Mouse (Mus musculus): Measurements from ENCODE around the gene Selenom. TPM values are rescaled to one million over a fixed set of nuclear protein-coding genes. Genes with fewer than 3 reads are reported as not detected.

Gene Selenom
- total RNA-seq, 2 experiments from 2014 or later, result 204 to 221 TPM

DNA sequence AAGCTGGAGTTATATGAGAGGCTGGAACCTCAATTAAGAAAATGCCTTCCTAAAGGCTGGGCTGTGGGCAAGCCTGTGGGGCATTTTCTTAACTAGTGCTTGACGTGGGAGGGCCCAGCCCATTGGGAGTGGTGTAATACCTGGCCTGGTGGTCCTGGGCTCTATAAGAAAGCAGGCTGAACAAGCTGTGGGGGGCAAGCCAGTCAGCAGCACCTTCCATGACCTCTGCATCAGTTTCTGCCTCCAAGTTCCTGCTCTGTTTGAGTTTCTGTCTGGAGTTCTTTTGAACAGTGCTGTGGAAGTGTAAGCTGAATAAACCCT is 31.7 kb downstream of the Selenom start:
- DNase-seq (ENCODE audit: extremely low spot score in 1 of 2, low spot score in 1 of 2), result no peak

DNA sequence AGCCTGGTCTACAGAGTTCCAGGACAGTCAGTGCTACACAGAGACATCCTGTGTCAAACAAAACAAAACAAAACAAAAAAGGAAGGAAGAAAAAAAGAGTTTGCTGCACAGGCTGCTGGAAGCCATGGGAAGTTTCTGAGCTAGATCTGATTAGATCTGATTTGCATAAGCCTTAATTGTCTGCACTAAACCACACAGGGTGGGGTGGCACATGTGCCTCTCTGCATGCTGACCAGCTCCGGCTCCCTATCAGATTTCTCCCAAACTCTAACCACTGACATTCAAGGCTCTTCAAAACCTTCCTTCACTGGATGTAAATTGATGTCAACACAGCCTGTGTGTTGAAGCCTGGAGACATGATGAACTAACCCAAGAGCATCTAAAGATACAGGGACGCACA is 32.6 kb downstream of the Selenom start:
- no peak for DNase-seq (ENCODE audit: extremely low spot score in 1 of 2, low spot score in 1 of 2)

DNA sequence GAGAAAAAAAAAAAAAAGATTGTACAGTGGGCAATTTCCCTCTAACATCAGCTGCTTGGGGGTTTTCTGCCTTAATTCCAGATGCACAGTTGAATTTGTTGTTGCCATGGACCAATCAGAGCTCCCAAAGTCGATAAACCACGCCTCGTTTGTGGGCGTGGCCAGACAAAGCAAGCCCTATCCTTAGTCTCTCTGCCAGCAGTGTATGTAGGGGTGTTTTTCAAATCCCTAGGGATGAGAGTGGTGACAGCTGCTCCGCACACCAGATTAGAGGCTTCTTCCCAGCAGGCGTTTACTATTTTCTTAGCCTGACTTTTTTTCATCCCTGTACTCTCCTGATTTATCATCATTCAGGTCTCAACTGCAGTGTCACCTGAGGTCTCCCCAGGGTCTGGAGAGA is 33.5 kb downstream of the Selenom start:
- no peak for DNase-seq (ENCODE audit: extremely low spot score in 1 of 2, low spot score in 1 of 2)

DNA sequence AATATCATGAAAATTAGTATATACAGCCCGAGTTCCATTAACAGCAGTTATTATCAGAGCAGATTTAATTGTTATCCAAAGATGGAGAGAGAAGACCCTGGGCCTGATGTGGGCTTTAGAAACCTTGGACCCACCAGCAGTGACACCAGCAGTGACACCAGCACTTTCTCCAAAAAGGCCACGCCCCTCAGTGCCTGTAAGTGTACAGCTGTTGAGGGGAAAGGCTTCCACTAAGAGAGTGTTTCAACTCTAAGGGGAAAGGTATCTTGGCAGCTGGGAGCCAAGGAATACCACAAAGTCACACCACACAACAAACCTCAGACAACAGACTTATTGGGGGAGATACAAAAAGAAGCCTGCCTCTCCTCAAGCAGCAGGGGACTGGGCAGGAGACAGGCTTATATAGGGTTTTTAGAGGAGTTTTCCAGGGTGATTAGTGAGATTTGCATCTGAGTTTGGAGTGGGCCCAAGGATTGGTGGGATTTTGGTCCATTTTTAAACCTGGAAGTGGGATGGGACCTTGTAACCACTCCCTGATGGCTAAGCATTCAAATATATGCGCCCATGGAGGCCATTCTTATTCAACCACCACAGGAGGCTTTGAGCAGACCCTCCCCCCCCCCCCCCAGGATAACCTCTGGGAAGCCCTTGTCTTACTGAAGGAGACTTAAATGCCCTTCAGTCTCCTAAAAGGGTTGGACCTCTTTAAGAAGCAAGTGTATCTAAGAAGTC is 34.2 kb downstream of the Selenom start:
- DNase-seq (ENCODE audit: extremely low spot score in 1 of 2, low spot score in 1 of 2), result no peak

DNA sequence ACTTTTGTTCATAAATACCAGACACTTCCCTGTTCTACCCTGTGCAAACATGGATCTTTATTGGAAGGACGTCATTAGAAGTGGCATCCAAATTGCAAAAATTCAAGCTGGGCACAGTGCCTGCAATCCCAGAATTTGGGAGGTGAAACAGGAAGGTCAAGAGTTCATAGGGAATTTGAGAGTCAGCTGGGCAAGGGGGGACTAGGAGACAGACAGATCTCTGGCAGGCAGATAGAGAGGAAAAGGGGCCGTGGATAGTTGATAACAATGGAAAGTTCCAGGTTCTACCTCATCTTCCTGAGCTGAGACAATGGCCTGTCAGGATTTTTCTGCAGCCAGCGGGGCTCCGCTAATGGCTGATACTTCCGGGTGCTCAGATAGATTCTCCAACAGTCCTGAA is 35.3 kb downstream of the Selenom start:
- no peak for DNase-seq (ENCODE audit: extremely low spot score in 1 of 2, low spot score in 1 of 2)

DNA sequence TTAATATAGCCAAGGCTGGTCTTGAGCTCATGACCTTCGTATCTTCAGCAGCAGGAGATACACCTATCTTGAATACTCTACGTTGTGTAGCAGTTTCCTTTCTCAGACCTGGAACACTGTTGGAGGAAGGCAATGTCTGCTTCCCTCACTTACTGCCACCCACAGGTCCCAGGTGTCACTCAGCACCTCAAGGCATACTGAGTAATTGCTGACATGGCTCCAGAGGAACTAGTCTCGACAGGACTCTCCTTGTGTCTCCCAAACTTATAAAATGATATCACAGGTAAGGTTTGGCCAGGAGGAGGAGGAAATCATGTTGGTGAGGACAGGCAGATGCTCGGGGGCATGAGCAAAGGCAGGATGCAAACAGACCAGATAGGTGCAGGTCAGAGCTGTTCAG is 40.5 kb downstream of the Selenom start:
- no peak for DNase-seq (ENCODE audit: extremely low spot score in 1 of 2, low spot score in 1 of 2)

DNA sequence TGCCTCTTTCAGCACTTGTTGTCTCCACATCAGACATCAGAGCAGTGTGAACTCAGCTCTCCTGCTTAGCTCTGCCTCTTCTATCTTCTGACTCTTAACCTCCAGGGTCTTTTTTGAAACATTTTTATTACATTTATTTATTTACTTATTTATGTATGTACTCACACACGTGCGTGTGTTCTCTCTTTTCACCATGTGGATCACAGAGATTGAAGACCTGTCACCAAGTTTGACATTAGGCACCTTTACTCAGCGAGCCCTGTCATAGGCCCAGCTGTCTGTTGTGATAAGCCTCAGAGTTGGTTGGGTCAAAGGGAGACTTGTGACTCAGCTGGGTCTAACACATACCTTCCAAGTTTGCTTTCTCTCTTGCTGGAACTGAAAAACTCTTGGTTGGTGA is 43.4 kb downstream of the Selenom start:
- DNase-seq (ENCODE audit: extremely low spot score in 1 of 2, low spot score in 1 of 2), result no peak

DNA sequence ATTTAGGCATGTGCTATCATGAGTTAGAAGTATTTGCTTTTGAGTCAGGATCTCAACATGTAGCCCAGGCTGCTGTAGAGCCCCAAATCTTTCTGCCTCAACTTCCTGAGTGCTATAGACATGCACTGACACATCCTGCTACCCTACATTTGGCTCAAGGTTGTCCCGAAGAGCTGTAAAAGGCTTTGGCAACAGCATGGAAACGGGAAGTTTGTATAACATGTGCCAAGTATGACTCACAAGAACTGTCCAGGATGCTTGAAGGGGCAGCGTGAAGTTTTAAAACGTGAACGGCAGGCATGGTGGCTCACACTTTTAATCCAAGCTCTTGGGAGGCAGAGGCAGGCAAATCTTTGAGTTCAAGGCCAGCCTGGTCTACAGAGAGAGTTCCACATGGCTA is 45.7 kb downstream of the Selenom start:
- no peak for DNase-seq (ENCODE audit: extremely low spot score in 1 of 2, low spot score in 1 of 2)

DNA sequence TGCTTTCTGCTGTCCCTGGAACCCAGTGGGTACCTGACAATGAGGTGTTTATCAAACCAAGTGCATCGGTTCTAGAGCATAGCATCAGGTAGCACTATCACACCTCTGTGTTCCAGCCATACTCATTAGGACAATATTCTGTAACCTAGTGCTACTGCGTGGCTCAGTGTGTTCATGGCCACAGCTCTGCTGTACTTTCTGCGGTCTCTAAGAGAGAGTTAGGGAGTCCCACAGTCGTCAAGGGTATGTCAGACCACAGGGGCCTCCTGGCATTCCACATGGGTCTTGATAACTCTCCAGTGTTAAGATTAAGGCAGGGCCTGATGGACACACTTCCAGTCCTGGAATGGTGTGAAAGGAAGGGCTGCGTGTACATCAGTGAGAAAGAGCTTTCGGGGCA is 49.4 kb downstream of the Selenom start:
- no peak for DNase-seq (ENCODE audit: extremely low spot score in 1 of 2, low spot score in 1 of 2)

DNA sequence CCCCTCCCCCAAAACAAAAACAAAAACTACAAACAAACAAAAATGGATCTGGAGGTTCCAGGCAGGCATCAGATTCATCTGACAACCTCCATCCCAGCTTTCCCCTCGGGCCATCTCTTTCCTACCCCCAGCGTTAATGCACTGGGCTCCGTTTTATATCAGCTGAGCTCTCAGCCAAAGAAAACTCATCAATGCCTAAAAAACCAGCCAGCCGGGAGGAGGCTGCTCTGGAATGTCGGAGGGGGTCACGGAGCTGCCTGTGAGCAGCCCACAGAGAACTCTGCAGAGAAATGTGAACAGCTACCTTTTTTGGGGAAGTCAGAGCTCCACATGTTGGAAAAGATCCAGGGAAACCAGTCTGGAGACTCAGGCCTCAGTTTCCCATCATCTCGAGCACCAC is 50.0 kb downstream of the Selenom start:
- no peak for DNase-seq (ENCODE audit: extremely low spot score in 1 of 2, low spot score in 1 of 2)

- DNase-seq (ENCODE audit: extremely low spot score in 1 of 2, low spot score in 1 of 2), result no peak
Observed at GRCm38 (mm10) chr11:3566018-3566417, 51.5 kb downstream of the Selenom start.

Other genes starting within 250 kb of the Selenom start
- gene Drg1, start 248.3 kb upstream of the Selenom start, total RNA-seq (2021), result 100 to 1,000 TPM in 1 of 2 experiments, 10 to 100 TPM in 1; 99.2 to 104 TPM
- gene Patz1, start 225.8 kb upstream of the Selenom start, total RNA-seq (2021), result 10 to 100 TPM; 53.4 to 56.4 TPM
- 10 to 100 TPM; 29.1 to 38.2 TPM for gene Pik3ip1, start 184.3 kb upstream of the Selenom start, total RNA-seq (2021)
- gene Limk2, start 105.5 kb upstream of the Selenom start, total RNA-seq (2021), result 100 to 1,000 TPM in 1 of 2 experiments, 10 to 100 TPM in 1; 83.1 to 104 TPM
- gene Rnf185, start 62.3 kb upstream of the Selenom start, total RNA-seq (2021), result 10 to 100 TPM; 25.2 to 28.0 TPM
- gene Pla2g3, start 26.4 kb upstream of the Selenom start, total RNA-seq (2021), result 1 to 10 TPM; 1.9 to 2.1 TPM
- gene Inpp5j, start 9.9 kb upstream of the Selenom start, total RNA-seq (2021), result 10 to 100 TPM; 76.9 to 78.3 TPM
- 1 to 10 TPM; 8.8 to 8.9 TPM for gene Smtn, start 25.9 kb downstream of the Selenom start, total RNA-seq (2021)
- 10 to 100 TPM; 33.2 to 43.9 TPM for gene Morc2a, start 134.5 kb downstream of the Selenom start, total RNA-seq (2021)

All from layer of hippocampus, postnatal 25 days (tissue).